Comparison of ENCODE assay signal across 21 mouse cellular contexts in genomic region chr7:82924092-82924491, GRCm38 (mm10). TPM values are rescaled to one million over a fixed set of nuclear protein-coding genes. Genes with fewer than 3 reads are reported as not detected.
DNase-seq lines count a peak whose midpoint lies in the region; ATAC-seq lines count a peak whose summit lies in the region.
"Had no signal": no experiment of that assay in that cellular context is flagged by ENCODE, and none has a peak within 500 bp of the region (broad histone marks: within the 10 kb centered on the region; RNA-seq: fewer than 3 reads in every experiment).

No protein-coding gene starts in this region.

- no peak overlapping the region for H3K9ac ChIP-seq in lung, embryonic 15.5 days
- H3K9ac ChIP-seq in embryonic facial prominence, embryonic 14.5 days (ENCODE audit: low read depth, low read length), result no peak overlapping the region
- no peak overlapping the region for H3K9ac ChIP-seq in limb, embryonic 15.5 days
- H3K9ac ChIP-seq: heart, embryonic 15.5 days; hindbrain, embryonic 15.5 days; liver, embryonic 14.5 days; neural tube, embryonic 15.5 days had no signal

- H3K36me3 ChIP-seq in lung, embryonic 15.5 days, result no peaks in the 10 kb centered on the region
- no peaks in the 10 kb centered on the region for H3K36me3 ChIP-seq in embryonic facial prominence, embryonic 14.5 days (ENCODE audit: control insufficient read depth, insufficient read depth, low read length)
- H3K36me3 ChIP-seq in limb, embryonic 15.5 days, result no peaks in the 10 kb centered on the region
- H3K36me3 ChIP-seq: heart, embryonic 15.5 days; hindbrain, embryonic 15.5 days; neural tube, embryonic 15.5 days had no signal

- H3K27me3 ChIP-seq in lung, embryonic 15.5 days, result no peaks in the 10 kb centered on the region
- H3K27me3 ChIP-seq in embryonic facial prominence, embryonic 14.5 days (replicated peaks; ENCODE audit: control insufficient read depth, insufficient read depth, low read length), result no peaks in the 10 kb centered on the region
- H3K27me3 ChIP-seq in limb, embryonic 15.5 days, result no peaks in the 10 kb centered on the region
- H3K27me3 ChIP-seq: heart, embryonic 15.5 days; hindbrain, embryonic 15.5 days; neural tube, embryonic 15.5 days had no signal

- no peaks in the 10 kb centered on the region for H3K9me3 ChIP-seq in lung, embryonic 15.5 days
- H3K9me3 ChIP-seq in embryonic facial prominence, embryonic 14.5 days (ENCODE audit: control insufficient read depth, low read length), result no peaks in the 10 kb centered on the region
- no peaks in the 10 kb centered on the region for H3K9me3 ChIP-seq in limb, embryonic 15.5 days
- H3K9me3 ChIP-seq: heart, embryonic 15.5 days; hindbrain, embryonic 15.5 days; neural tube, embryonic 15.5 days had no signal

- peak overlapping the region; percentile 57 for H3K27ac ChIP-seq in lung, embryonic 15.5 days
- H3K27ac ChIP-seq in embryonic facial prominence, embryonic 14.5 days (replicated peaks; ENCODE audit: low read depth, low read length), result peak overlapping the region; percentile 66
- H3K27ac ChIP-seq in limb, embryonic 15.5 days, result peak overlapping the region; percentile 52
- H3K27ac ChIP-seq: heart, adult 2 months; heart, embryonic 15.5 days; hindbrain, embryonic 15.5 days; liver, embryonic 14.5 days; neural tube, embryonic 15.5 days had no signal

- 0 out of 2 replicates have a peak, but pooled peaks cover 7% of the 10 kb centered on the region for H3K4me1 ChIP-seq in lung, embryonic 15.5 days
- 0 out of 2 replicates have a peak, but pooled peaks cover 8% of the 10 kb centered on the region for H3K4me1 ChIP-seq in embryonic facial prominence, embryonic 14.5 days (ENCODE audit: control insufficient read depth, insufficient read depth, low read length)
- peaks cover 9% of the 10 kb centered on the region for H3K4me1 ChIP-seq in limb, embryonic 15.5 days
- H3K4me1 ChIP-seq: heart, embryonic 15.5 days; hindbrain, embryonic 15.5 days had no signal

- DNase-seq in frontal cortex, adult 2 months (ENCODE audit: extremely low spot score in 1 of 2, low spot score in 1 of 2), result no peak
- DNase-seq in lung, postnatal 10 days, result no peak
- DNase-seq in embryonic facial prominence, embryonic 14.5 days (ENCODE audit: low spot score), result no peak
- DNase-seq in adrenal gland, adult 18-20 months (ENCODE audit: low spot score in 2 of 2), result no peak
- DNase-seq: adrenal gland, adult 2 months; B cell, adult 2 months; cerebellum, adult 8-10 months; kidney, adult 18-20 months; left cerebral cortex, postnatal 4 days; thymus, adult 2 months had no signal

- H3K4me3 ChIP-seq in lung, embryonic 15.5 days, result no peak overlapping the region
- no peak overlapping the region for H3K4me3 ChIP-seq in embryonic facial prominence, embryonic 14.5 days (ENCODE audit: low read depth, low read length)
- H3K4me3 ChIP-seq in limb, embryonic 15.5 days, result no peak overlapping the region
- H3K4me3 ChIP-seq: erythroblast, embryonic 14.5 days; heart, adult 2 months; heart, embryonic 15.5 days; hindbrain, embryonic 15.5 days; neural tube, embryonic 15.5 days had no signal

- WGBS in lung, embryonic 15.5 days, result 50% methylated on average over 3 of the region's 3 CpGs
- 41% methylated on average over 3 of the region's 3 CpGs for WGBS in embryonic facial prominence, embryonic 14.5 days
- WGBS in limb, embryonic 15.5 days, result 50% methylated on average over 3 of the region's 3 CpGs

- ATAC-seq in frontal cortex, adult (ENCODE audit: low TSS enrichment), result peak; percentile 65
- ATAC-seq in lung, embryonic 15.5 days (ENCODE audit: borderline replicate concordance, extremely low read depth, low FRiP score, low TSS enrichment), result no peak
- ATAC-seq in embryonic facial prominence, embryonic 14.5 days (ENCODE audit: low read depth), result no peak
- no peak for ATAC-seq in limb, embryonic 15.5 days (ENCODE audit: insufficient number of reproducible peaks, low FRiP score, low TSS enrichment, low read depth)
- ATAC-seq: lung, postnatal 0 days; midbrain, embryonic 16.5 days had no signal

- H3K4me2 ChIP-seq in lung, embryonic 15.5 days, result 0 out of 2 replicates have a peak overlapping the region, but pooled peaks have one; percentile 6
- peak overlapping the region; percentile 3; the same call in 1 of the 2 replicates for H3K4me2 ChIP-seq in embryonic facial prominence, embryonic 14.5 days (ENCODE audit: low read depth, low read length)
- H3K4me2 ChIP-seq in limb, embryonic 15.5 days, result no peak overlapping the region
- H3K4me2 ChIP-seq: heart, embryonic 15.5 days; hindbrain, embryonic 15.5 days; neural tube, embryonic 15.5 days had no signal

RNA-seq across cellular contexts. Expression of gene Mex3b, which starts 57.0 kb away (rescaled TPM):
- 20.5 and 23.4 TPM in 2 replicates for polyA plus RNA-seq in frontal cortex, adult 2 months (2012; rRNA removed)
- polyA plus RNA-seq in lung, embryonic 15.5 days (2015; fragmentation: Nextera tagmentation; extraction: Ambion mirVana), result 11.0 and 12.0 TPM in 2 replicates
- 19.3 and 22.6 TPM in 2 replicates for polyA plus RNA-seq in embryonic facial prominence, embryonic 14.5 days (2014; fragmentation: Nextera tagmentation; extraction: Ambion mirVana)
- polyA plus RNA-seq in limb, embryonic 15.5 days (2015; fragmentation: Nextera tagmentation; extraction: Ambion mirVana), result 14.7 and 17.8 TPM in 2 replicates
- total RNA-seq in adrenal gland, adult 18-20 months (2021), result 1 to 10 TPM; 1.2 to 1.4 TPM
